Comparison of ENCODE assay signal across 7 mouse cellular contexts in the genomic region with DNA sequence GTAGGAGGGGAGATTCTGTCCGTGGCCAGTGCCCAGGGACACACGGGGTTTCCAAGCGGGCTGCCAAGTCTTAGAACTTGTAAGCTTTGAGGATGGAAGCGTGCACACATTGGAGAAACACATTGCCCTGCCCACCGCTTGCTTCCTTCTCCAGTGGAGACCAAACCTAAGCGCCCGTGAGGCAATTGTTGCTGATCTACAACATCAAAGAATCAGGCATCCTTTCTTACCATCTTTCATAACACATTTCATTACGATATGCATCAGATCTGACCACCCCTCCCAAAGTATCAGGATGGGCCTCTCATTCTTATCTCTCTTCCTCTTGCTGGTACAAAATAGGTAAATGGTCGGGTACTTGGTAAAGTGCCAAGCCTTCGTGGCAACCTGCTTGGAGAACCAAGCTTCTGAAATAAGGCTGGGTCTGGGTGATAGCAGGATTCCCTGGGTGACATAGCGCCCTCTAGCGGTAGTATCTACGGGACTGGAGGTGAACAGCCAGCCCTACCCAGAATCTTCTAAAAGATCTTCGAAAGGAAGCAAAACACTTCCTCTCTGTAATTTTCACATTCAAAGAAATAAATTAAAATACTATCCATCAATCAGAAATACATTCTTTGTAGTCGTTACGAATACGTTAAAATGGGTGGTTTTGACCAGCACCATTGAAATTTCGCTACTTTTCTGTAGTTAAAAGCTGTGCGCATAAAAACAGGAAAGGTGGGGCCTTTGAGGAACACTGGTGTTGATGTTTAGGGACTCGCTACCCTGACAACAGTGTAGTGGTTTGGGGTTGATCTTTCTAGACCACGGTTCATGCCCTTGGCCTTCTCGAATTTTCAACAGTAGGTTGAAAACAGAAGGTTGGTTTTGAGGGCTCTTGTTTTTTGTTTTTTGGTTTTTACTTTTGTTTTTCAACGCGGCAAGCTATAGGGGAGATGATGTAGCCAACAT. TPM values are rescaled to one million over a fixed set of nuclear protein-coding genes. Genes with fewer than 3 reads are reported as not detected.
DNase-seq lines count a peak whose midpoint lies in the region; TF ChIP-seq lines count a peak whose summit lies in the region.

No protein-coding gene starts in this region.

- H3K27ac ChIP-seq in gastrocnemius, adult 2 months, result no peak overlapping the region
- no peak overlapping the region for H3K27ac ChIP-seq in layer of hippocampus, adult 2 months

- H3K4me1 ChIP-seq in E14TG2a.4 (replicated peaks; ENCODE audit: low read depth, low read length), result peaks cover 3% of the 10 kb centered on the region; the same call in 1 of the 2 replicates

- peak; percentile 89 for TF ChIP-seq CTCF in E14TG2a.4 (conservative IDR thresholded peaks at IDR 0.05; ENCODE audit: low read length)
- peak; percentile 92 for TF ChIP-seq CTCF in gastrocnemius, adult 2 months (IDR thresholded peaks at IDR 0.05)
- TF ChIP-seq CTCF in layer of hippocampus, adult 2 months (conservative IDR thresholded peaks at IDR 0.05), result peak; percentile 94

- H3K4me3 ChIP-seq in E14TG2a.4 (replicated peaks; ENCODE audit: low read length), result no peak overlapping the region
- peak overlapping the region; percentile 10; the same call in 1 of the 2 replicates for H3K4me3 ChIP-seq in gastrocnemius, adult 2 months
- peak overlapping the region; percentile 0; the same call in 1 of the 2 replicates for H3K4me3 ChIP-seq in layer of hippocampus, adult 2 months

- intact Hi-C loops in gastrocnemius, adult 2 months (cut with DNase I), result loop anchor here (2.0 kb wide), 1 partner anchor 59 kb away; no protein-coding TSS in a partner anchor

- H3K27me3 ChIP-seq in E14TG2a.4 (ENCODE audit: insufficient read depth, low read length), result peaks cover 3% of the 10 kb centered on the region; the same call in 1 of the 2 replicates

- H3K36me3 ChIP-seq in E14TG2a.4 (ENCODE audit: insufficient read depth, low read length), result no peaks in the 10 kb centered on the region

- H3K9me3 ChIP-seq in E14TG2a.4 (ENCODE audit: low read length), result no peaks in the 10 kb centered on the region

- peak; percentile 84 for DNase-seq in A20 (ENCODE audit: low read depth, low spot score)
- DNase-seq in c-Kit-positive CD71-negative TER-119-negative erythroid progenitor cells, embryonic 14.5 days (ENCODE audit: low read depth), result peak; percentile 77
- DNase-seq in gastrocnemius, adult 2 months, result peak; percentile 80
- DNase-seq in layer of hippocampus, adult 2 months (ENCODE audit: low spot score in 2 of 2), result peak; percentile 60 to 77
- DNase-seq in lung, postnatal 14 days, result peak; percentile 88
- peak; percentile 62 for DNase-seq in skeletal muscle tissue, adult 2 months (ENCODE audit: low read depth, low spot score)

RNA-seq across cellular contexts. Expression of gene Tagap, which starts 2.1 kb away (rescaled TPM):
- total RNA-seq in gastrocnemius, adult 2 months (2021), result 1 to 10 TPM; 2.3 to 2.4 TPM
- 1 to 10 TPM; 4.8 to 5.0 TPM for total RNA-seq in layer of hippocampus, adult 2 months (2021)

RNA-seq across cellular contexts. Expression of gene Rsph3a, which starts 17.6 kb away (rescaled TPM):
- total RNA-seq in gastrocnemius, adult 2 months (2021), result 10 to 100 TPM; 22.1 to 23.7 TPM
- 10 to 100 TPM; 40.9 to 41.6 TPM for total RNA-seq in layer of hippocampus, adult 2 months (2021)
